31 mouse cellular contexts compared by ENCODE assay signal in the genomic region with DNA sequence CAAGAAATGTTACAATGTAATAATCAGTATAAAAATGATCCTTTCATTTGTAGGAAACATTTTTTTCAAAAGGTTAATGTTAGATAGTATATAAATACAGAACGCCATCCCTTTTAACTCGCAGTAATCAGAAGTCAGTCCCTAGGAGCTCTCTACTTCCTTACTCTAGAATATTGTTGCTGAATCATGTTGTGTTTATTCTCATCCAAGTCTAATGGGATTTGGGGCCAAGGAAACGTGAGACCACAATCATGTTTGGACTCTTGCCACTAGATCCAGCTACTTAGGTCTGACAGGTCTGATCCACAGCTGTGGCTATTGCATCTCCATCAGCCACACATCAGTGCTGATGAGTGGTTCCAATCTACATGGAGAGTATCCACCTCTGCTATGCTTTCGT.
"Had no signal": no experiment of that assay in that cellular context is flagged by ENCODE, and none has a peak within 500 bp of the region (broad histone marks: within the 10 kb centered on the region; RNA-seq: fewer than 3 reads in every experiment).

No protein-coding gene starts in this region.

- H3K4me3 ChIP-seq: limb, embryonic 10.5 days; limb, embryonic 12.5 days; limb, embryonic 13.5 days; limb, embryonic 15.5 days; liver, embryonic 12.5 days; liver, embryonic 13.5 days; liver, embryonic 15.5 days; lung, embryonic 15.5 days; megakaryocyte, embryonic 14.5 days; midbrain, embryonic 10.5 days; midbrain, embryonic 12.5 days; midbrain, embryonic 13.5 days; midbrain, embryonic 15.5 days; myocyte had no signal

- H3K4me1 ChIP-seq: limb, embryonic 10.5 days; limb, embryonic 12.5 days; limb, embryonic 13.5 days; limb, embryonic 15.5 days; liver, embryonic 12.5 days; liver, embryonic 13.5 days; liver, embryonic 15.5 days; lung, embryonic 15.5 days; megakaryocyte, embryonic 14.5 days; midbrain, embryonic 10.5 days; midbrain, embryonic 12.5 days; midbrain, embryonic 13.5 days; midbrain, embryonic 15.5 days had no signal

- H3K9me3 ChIP-seq: limb, embryonic 10.5 days; limb, embryonic 12.5 days; limb, embryonic 13.5 days; limb, embryonic 15.5 days; liver, embryonic 12.5 days; liver, embryonic 13.5 days; liver, embryonic 15.5 days; lung, embryonic 15.5 days; megakaryocyte, embryonic 14.5 days; midbrain, embryonic 10.5 days; midbrain, embryonic 12.5 days; midbrain, embryonic 13.5 days; midbrain, embryonic 15.5 days had no signal

- H3K4me2 ChIP-seq: limb, embryonic 12.5 days; limb, embryonic 13.5 days; limb, embryonic 15.5 days; liver, embryonic 11.5 days; liver, embryonic 12.5 days; liver, embryonic 13.5 days; liver, embryonic 15.5 days; lung, embryonic 14.5 days; lung, embryonic 15.5 days; midbrain, embryonic 11.5 days; midbrain, embryonic 12.5 days; midbrain, embryonic 13.5 days; midbrain, embryonic 15.5 days had no signal

- H3K36me3 ChIP-seq: limb, embryonic 10.5 days; limb, embryonic 12.5 days; limb, embryonic 13.5 days; limb, embryonic 15.5 days; liver, embryonic 12.5 days; liver, embryonic 13.5 days; liver, embryonic 15.5 days; lung, embryonic 15.5 days; midbrain, embryonic 10.5 days; midbrain, embryonic 12.5 days; midbrain, embryonic 13.5 days; midbrain, embryonic 15.5 days had no signal

- H3K27me3 ChIP-seq: limb, embryonic 12.5 days; limb, embryonic 13.5 days; limb, embryonic 15.5 days; liver, embryonic 12.5 days; liver, embryonic 13.5 days; liver, embryonic 15.5 days; lung, embryonic 15.5 days; megakaryocyte, embryonic 14.5 days; midbrain, embryonic 12.5 days; midbrain, embryonic 13.5 days; midbrain, embryonic 15.5 days had no signal

- H3K27ac ChIP-seq: limb, embryonic 10.5 days; limb, embryonic 12.5 days; limb, embryonic 13.5 days; limb, embryonic 15.5 days; liver, embryonic 12.5 days; liver, embryonic 13.5 days; liver, embryonic 14.5 days; liver, embryonic 15.5 days; lung, embryonic 15.5 days; macrophage; midbrain, embryonic 10.5 days; midbrain, embryonic 12.5 days; midbrain, embryonic 13.5 days; midbrain, embryonic 15.5 days had no signal

- DNase-seq: left cerebral cortex, postnatal 4 days; liver; liver, embryonic 13.5 days; liver, postnatal 0 days; lung, adult 18-20 months; lung, adult 2 months; lung, embryonic 14.5 days; lung, postnatal 10 days; lung, postnatal 14 days; lung, postnatal 36 days; lung, postnatal 4 days; midbrain, embryonic 14.5 days had no signal

- ATAC-seq: liver, embryonic 12.5 days; liver, postnatal 0 days; lung, postnatal 0 days; midbrain, embryonic 13.5 days; midbrain, embryonic 15.5 days; midbrain, embryonic 16.5 days had no signal

- H3K9ac ChIP-seq: limb, embryonic 12.5 days; limb, embryonic 13.5 days; limb, embryonic 15.5 days; liver, embryonic 12.5 days; liver, embryonic 13.5 days; liver, embryonic 14.5 days; liver, embryonic 15.5 days; liver, postnatal 0 days; lung, embryonic 14.5 days; lung, embryonic 15.5 days; midbrain, embryonic 12.5 days; midbrain, embryonic 13.5 days; midbrain, embryonic 15.5 days had no signal
